Mouse (Mus musculus) forebrain, embryonic 11.5 days (tissue): ENCODE results near the gene Rab14. TPM values are rescaled to one million over a fixed set of nuclear protein-coding genes. Genes with fewer than 3 reads are reported as not detected.

Experiments
- ATAC-seq: fragments of 200-750 bp; cut with Nextera tagmentation; replicated peaks from 2 replicates; pipeline ENCODE4 v1.8.0; 2017; ENCODE audit warnings: moderate TSS enrichment; ENCODE audit not compliant: low FRiP score
- DNase-seq: peaks from one replicate; pipeline ENCODE4 v3.0.0-alpha.2; 2017; ENCODE audit warnings: low spot score
- H3K27ac ChIP-seq: fragments of 300-500 bp; sonication (generic); 2 replicates; pipeline ENCODE4 v1.5.1; 2014; ENCODE audit warnings: low read depth, low read length
- H3K27me3 ChIP-seq: fragments of 300-500 bp; sonication (generic); 2 replicates; pipeline ENCODE4 v1.6.1; 2014; ENCODE audit warnings: mild to moderate bottlenecking, low read length, mixed read lengths; ENCODE audit not compliant: control insufficient read depth, insufficient read depth
- H3K36me3 ChIP-seq: fragments of 300-500 bp; sonication (generic); 2 replicates; pipeline ENCODE4 v1.6.1; 2014; ENCODE audit warnings: mild to moderate bottlenecking, low read length, moderate library complexity, mixed read lengths; ENCODE audit not compliant: control insufficient read depth, insufficient read depth
- H3K4me1 ChIP-seq: fragments of 300-500 bp; sonication (generic); replicated peaks from 2 replicates; pipeline ENCODE4 v1.6.1; 2014; ENCODE audit warnings: low read length, mixed read lengths; ENCODE audit not compliant: control insufficient read depth, insufficient read depth
- H3K4me2 ChIP-seq: fragments of 300-500 bp; sonication (generic); 2 replicates; pipeline ENCODE4 v1.6.1; 2014; ENCODE audit warnings: low read depth, mild to moderate bottlenecking, low read length, moderate library complexity, mixed read lengths; ENCODE audit not compliant: severe bottlenecking
- H3K4me3 ChIP-seq: fragments of 300-500 bp; sonication (generic); 2 replicates; pipeline ENCODE4 v1.5.1; 2014; ENCODE audit warnings: low read depth, low read length
- H3K9ac ChIP-seq: fragments of 300-500 bp; sonication (generic); 2 replicates; pipeline ENCODE4 v1.6.1; 2014; ENCODE audit warnings: low read length
- H3K9me3 ChIP-seq: fragments of 300-500 bp; sonication (generic); 2 replicates; pipeline ENCODE4 v1.6.1; 2016; ENCODE audit warnings: low read length, mixed read lengths; ENCODE audit not compliant: control insufficient read depth
- WGBS: fragments of 180-500 bp; shearing (Covaris S2); extraction: QIAGEN DNeasy Blood & Tissue Kit; methylation state at CpG from one replicate; pipeline ENCODE4 v1.1.7; 2014; 5-methylcytosine and 5-hydroxymethylcytosine counted together
- polyA plus RNA-seq: library from polyadenylated mRNA; unstranded; fragments of >200 nt; fragmentation: Nextera tagmentation; extraction: Ambion mirVana; gene quantifications from 2 replicates; pipeline ENCODE4 v1.2.1, GENCODE M21; 2014

Gene Rab14
- polyA plus RNA-seq, 1 experiment from 2014 or later, result 271 TPM

DNA sequence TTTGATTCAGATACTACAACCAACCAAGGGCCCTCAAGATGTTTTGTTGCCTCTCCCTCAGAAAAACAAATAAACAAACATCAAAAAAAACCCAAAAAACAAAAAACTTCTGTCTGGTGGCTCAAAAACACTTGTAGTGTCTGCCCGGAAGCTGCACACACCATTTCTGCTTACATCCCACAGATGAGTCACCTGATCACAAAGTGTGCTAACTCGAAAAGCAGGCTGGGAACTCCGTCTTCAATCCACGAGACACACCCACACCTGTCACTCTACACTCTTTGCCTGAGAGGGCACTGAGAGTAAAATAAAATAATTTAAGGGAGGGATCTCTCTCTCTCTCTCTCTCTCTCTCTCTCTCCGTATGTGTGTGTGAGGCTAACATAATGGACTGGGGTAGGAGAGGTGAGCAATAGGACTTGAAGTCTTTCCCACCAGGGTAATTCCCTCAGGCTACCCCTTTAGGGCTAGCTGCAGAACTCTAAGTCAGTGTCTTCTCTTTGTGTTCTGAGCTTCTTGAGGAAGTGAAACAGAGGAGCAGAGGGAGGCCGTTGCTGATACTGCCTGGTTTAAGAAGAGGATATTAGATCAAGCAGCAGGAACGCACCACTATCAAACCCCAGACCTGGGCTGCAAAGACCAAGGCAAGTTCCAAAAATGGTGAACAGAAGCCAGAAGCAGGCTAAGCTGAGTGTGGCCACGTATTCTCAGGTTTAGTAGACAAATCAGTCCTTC is 8.2 kb upstream of the Rab14 start:
- Histone ChIP-seq H3K27ac (no peak overlapping the region), H3K4me1 (no peaks in the 10 kb centered on the region), H3K4me3 (no peak overlapping the region), H3K9me3 (no peaks in the 10 kb centered on the region), H3K27me3 (no peaks in the 10 kb centered on the region), H3K4me2 (no peak overlapping the region), H3K9ac (no peak overlapping the region), H3K36me3 (no peaks in the 10 kb centered on the region)
- no peak for ATAC-seq
- 74% methylated on average over 8 of the region's 8 CpGs for WGBS
- DNase-seq, result no peak

GRCm38 (mm10) chr2:35208054-35208453 is 7.1 kb upstream of the Rab14 start:
- Histone ChIP-seq H3K27ac (no peak overlapping the region), H3K27me3 (no peaks in the 10 kb centered on the region), H3K4me2 (no peak overlapping the region), H3K4me1 (no peaks in the 10 kb centered on the region), H3K4me3 (no peak overlapping the region), H3K9ac (no peak overlapping the region), H3K36me3 (no peaks in the 10 kb centered on the region), H3K9me3 (no peaks in the 10 kb centered on the region)
- WGBS, result 79% methylated on average over 3 of the region's 3 CpGs
- no peak for ATAC-seq
- DNase-seq, result no peak

GRCm38 (mm10) chr2:35206761-35207160 is 5.8 kb upstream of the Rab14 start:
- Histone ChIP-seq H3K9ac (no peak overlapping the region), H3K36me3 (no peaks in the 10 kb centered on the region), H3K27ac (no peak overlapping the region), H3K4me2 (no peak overlapping the region), H3K9me3 (no peaks in the 10 kb centered on the region), H3K4me1 (no peaks in the 10 kb centered on the region), H3K4me3 (no peak overlapping the region), H3K27me3 (no peaks in the 10 kb centered on the region)
- 89% methylated on average over 3 of the region's 3 CpGs for WGBS
- no peak for DNase-seq
- no peak for ATAC-seq

GRCm38 (mm10) chr2:35203729-35204128 is 2.8 kb upstream of the Rab14 start:
- H3K27ac ChIP-seq, result no peak overlapping the region
- no peaks in the 10 kb centered on the region for H3K36me3 ChIP-seq
- H3K4me1 ChIP-seq, result peaks cover 6% of the 10 kb centered on the region; the same call in 1 of the 2 replicates
- H3K27me3 ChIP-seq, result no peaks in the 10 kb centered on the region
- no peak overlapping the region for H3K9ac ChIP-seq
- H3K4me2 ChIP-seq, result no peak overlapping the region
- no peak overlapping the region for H3K4me3 ChIP-seq
- H3K9me3 ChIP-seq, result no peaks in the 10 kb centered on the region
- DNase-seq (no peak), ATAC-seq (no peak)

- H3K9me3 ChIP-seq, result no peaks in the 10 kb centered on the region
- DNase-seq (no peak), ATAC-seq (peak; percentile 77)
- peak overlapping the region; percentile 99 for H3K4me3 ChIP-seq
- WGBS, result under 1% methylated on average over 73 of the region's 90 CpGs
- H3K4me1 ChIP-seq, result peaks cover 6% of the 10 kb centered on the region; the same call in 1 of the 2 replicates
- H3K27me3 ChIP-seq, result no peaks in the 10 kb centered on the region
- peak overlapping the region; percentile 99 for H3K9ac ChIP-seq
- H3K4me2 ChIP-seq, result peak overlapping the region; percentile 60
- H3K36me3 ChIP-seq, result no peaks in the 10 kb centered on the region
- H3K27ac ChIP-seq, result peak overlapping the region; percentile 90
Observed at GRCm38 (mm10) chr2:35199971-35200897, 686 bp downstream of the Rab14 start.

GRCm38 (mm10) chr2:35199541-35199940 is 1.4 kb downstream of the Rab14 start:
- ATAC-seq (no peak), DNase-seq (no peak)
- peak overlapping the region; percentile 99 for H3K4me3 ChIP-seq
- peak overlapping the region; percentile 60 for H3K4me2 ChIP-seq
- H3K27me3 ChIP-seq, result no peaks in the 10 kb centered on the region
- peak overlapping the region; percentile 99 for H3K9ac ChIP-seq
- no peaks in the 10 kb centered on the region for H3K9me3 ChIP-seq
- peaks cover 6% of the 10 kb centered on the region; the same call in 1 of the 2 replicates for H3K4me1 ChIP-seq
- no peaks in the 10 kb centered on the region for H3K36me3 ChIP-seq
- WGBS, result 32% methylated on average over 5 of the region's 5 CpGs
- H3K27ac ChIP-seq, result no peak overlapping the region

- no peaks in the 10 kb centered on the region for H3K27me3 ChIP-seq
- H3K4me2 ChIP-seq, result no peak overlapping the region
- no peaks in the 10 kb centered on the region for H3K36me3 ChIP-seq
- H3K4me1 ChIP-seq, result peaks cover 6% of the 10 kb centered on the region; the same call in 1 of the 2 replicates
- ATAC-seq, result no peak
- no peak overlapping the region for H3K27ac ChIP-seq
- no peak for DNase-seq
- no peak overlapping the region for H3K9ac ChIP-seq
- 86% methylated on average over 6 of the region's 6 CpGs for WGBS
- H3K4me3 ChIP-seq, result no peak overlapping the region
- H3K9me3 ChIP-seq, result no peaks in the 10 kb centered on the region
Observed at GRCm38 (mm10) chr2:35195626-35196544, 5.0 kb downstream of the Rab14 start.

DNA sequence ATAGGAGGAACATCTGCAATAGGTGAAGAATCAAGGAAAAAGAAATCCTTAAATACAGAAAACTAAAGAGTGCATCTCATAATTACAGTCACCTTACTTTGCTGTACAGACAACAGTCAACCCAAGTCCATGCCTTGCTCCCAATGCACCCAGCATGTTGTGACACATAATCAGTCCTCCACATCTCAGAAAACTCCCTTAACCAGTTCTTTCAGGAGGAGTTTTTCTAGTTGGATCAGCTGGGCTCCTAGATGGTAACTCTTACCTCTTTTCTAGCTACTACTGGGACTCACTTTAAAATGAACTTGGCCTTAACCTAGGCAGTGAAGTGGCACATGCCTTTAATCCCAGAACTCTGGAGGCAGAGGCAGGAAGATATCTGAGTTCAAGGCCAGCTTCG is 6.9 kb downstream of the Rab14 start:
- DNase-seq (no peak), ATAC-seq (no peak)
- Histone ChIP-seq H3K4me2 (no peak overlapping the region), H3K4me1 (no peaks in the 10 kb centered on the region), H3K4me3 (no peak overlapping the region), H3K27ac (no peak overlapping the region), H3K9me3 (no peaks in the 10 kb centered on the region), H3K36me3 (no peaks in the 10 kb centered on the region; the same call in 1 of the 2 replicates), H3K27me3 (no peaks in the 10 kb centered on the region), H3K9ac (no peak overlapping the region)
- 75% methylated on average over 1 of the region's 1 CpGs for WGBS
